Comparison of ENCODE assay signal across 8 mouse cellular contexts in genomic region chr17:27825539-27825938, GRCm38 (mm10). TPM values are rescaled to one million over a fixed set of nuclear protein-coding genes. Genes with fewer than 3 reads are reported as not detected.
A peak's percentile ranks its signal among the peaks of the same experiment; 100 is the strongest.
DNase-seq lines count a peak whose midpoint lies in the region; ATAC-seq and TF ChIP-seq lines count a peak whose summit lies in the region.

No protein-coding gene starts in this region.

- no peaks in the 10 kb centered on the region for H3K79me2 ChIP-seq in liver, adult 2 months (ENCODE audit: control insufficient read depth, insufficient read depth, low read length)

- peaks cover 14% of the 10 kb centered on the region for H3K4me1 ChIP-seq in liver, adult 2 months (ENCODE audit: control insufficient read depth, insufficient read depth, low read length)
- H3K4me1 ChIP-seq in E14TG2a.4 (replicated peaks; ENCODE audit: low read depth, low read length) = peaks cover 72% of the 10 kb centered on the region
- H3K4me1 ChIP-seq in liver, postnatal 0 days (ENCODE audit: insufficient read depth) = peaks cover 37% of the 10 kb centered on the region

- peak overlapping the region; percentile 59 for H3K27ac ChIP-seq in liver, adult 2 months (replicated peaks; ENCODE audit: insufficient read depth, low read depth, low read length)
- H3K27ac ChIP-seq in liver, postnatal 0 days (ENCODE audit: low read depth) = peak overlapping the region; percentile 84
- no peak overlapping the region for H3K27ac ChIP-seq in layer of hippocampus, adult 2 months

- TF ChIP-seq EP300 in liver, postnatal 0 days (IDR thresholded peaks at IDR 0.05; ENCODE audit: low read depth) = no peak

- no peaks in the 10 kb centered on the region for H3K27me3 ChIP-seq in liver, adult 2 months (ENCODE audit: control insufficient read depth, insufficient read depth, low read length)
- no peaks in the 10 kb centered on the region for H3K27me3 ChIP-seq in E14TG2a.4 (ENCODE audit: insufficient read depth, low read length)
- no peaks in the 10 kb centered on the region for H3K27me3 ChIP-seq in liver, postnatal 0 days (ENCODE audit: insufficient read depth, low read length)

- TF ChIP-seq POLR2A in liver, adult 2 months (IDR thresholded peaks at IDR 0.05; ENCODE audit: extremely low read depth, insufficient read depth, low read length) = no peak

- H3K9me3 ChIP-seq in E14TG2a.4 (ENCODE audit: low read length) = no peaks in the 10 kb centered on the region
- no peaks in the 10 kb centered on the region for H3K9me3 ChIP-seq in liver, postnatal 0 days (ENCODE audit: low read length)

- DNase-seq in liver, adult 2 months (ENCODE audit: extremely low read depth, low read depth, low spot score) = no peak
- no peak for DNase-seq in liver
- peak; percentile 28 for DNase-seq in c-Kit-positive CD71-positive TER-119-positive erythroid progenitor cells, embryonic 14.5 days (ENCODE audit: low spot score)
- DNase-seq in liver, postnatal 0 days = no peak
- DNase-seq in layer of hippocampus, adult 2 months (ENCODE audit: low spot score in 2 of 2) = no peak
- DNase-seq in urinary bladder, adult 2 months (ENCODE audit: low spot score) = no peak

- H3K9ac ChIP-seq in liver, adult 2 months (ENCODE audit: low read depth, low read length) = no peak overlapping the region
- 0 out of 2 replicates have a peak overlapping the region, but pooled peaks have one; percentile 28 for H3K9ac ChIP-seq in liver, postnatal 0 days (replicated peaks)

- ATAC-seq in liver, postnatal 0 days = no peak
- no peak for ATAC-seq in frontal cortex, adult (ENCODE audit: low TSS enrichment)

- no peak for TF ChIP-seq CTCF in liver, adult 2 months (IDR thresholded peaks at IDR 0.05; ENCODE audit: low read depth, low read length)
- no peak for TF ChIP-seq CTCF in E14TG2a.4 (conservative IDR thresholded peaks at IDR 0.05; ENCODE audit: low read length)
- no peak for TF ChIP-seq CTCF in liver, postnatal 0 days (IDR thresholded peaks at IDR 0.05; ENCODE audit: low read depth)
- no peak for TF ChIP-seq CTCF in layer of hippocampus, adult 2 months (conservative IDR thresholded peaks at IDR 0.05)

- 53% methylated on average over 3 of the region's 3 CpGs for WGBS in liver, adult 2 months
- 8% methylated on average over 3 of the region's 3 CpGs for WGBS in liver, postnatal 0 days (ENCODE audit: insufficient replicate concordance)

- no peak overlapping the region for H3K4me3 ChIP-seq in liver, adult 2 months (ENCODE audit: insufficient read depth, low read depth, low read length)
- peak overlapping the region; percentile 68 for H3K4me3 ChIP-seq in E14TG2a.4 (replicated peaks; ENCODE audit: low read length)
- H3K4me3 ChIP-seq in liver, postnatal 0 days (ENCODE audit: low read depth, low read length) = peak overlapping the region; percentile 40
- no peak overlapping the region for H3K4me3 ChIP-seq in layer of hippocampus, adult 2 months

- peak overlapping the region; percentile 63 for H3K4me2 ChIP-seq in liver, postnatal 0 days (ENCODE audit: low read depth, low read length)

- H3K36me3 ChIP-seq in liver, adult 2 months (ENCODE audit: control insufficient read depth, insufficient read depth, low read length) = no peaks in the 10 kb centered on the region
- no peaks in the 10 kb centered on the region for H3K36me3 ChIP-seq in E14TG2a.4 (ENCODE audit: insufficient read depth, low read length)
- H3K36me3 ChIP-seq in liver, postnatal 0 days (replicated peaks; ENCODE audit: insufficient read depth, low read length) = no peaks in the 10 kb centered on the region

RNA-seq across cellular contexts. Expression of gene D17Wsu92e, which starts 5.1 kb away (rescaled TPM):
- total RNA-seq in liver, adult 2 months (2014; rRNA removed) = 93.0 and 117 TPM in 2 replicates
- polyA plus RNA-seq in liver, adult 2 months (2012; rRNA removed) = 159 and 178 TPM in 2 replicates
- polyA plus RNA-seq in liver, postnatal 0 days (2015; fragmentation: Nextera tagmentation; extraction: Ambion mirVana) = 23.8 and 24.7 TPM in 2 replicates
- total RNA-seq in layer of hippocampus, adult 2 months (2021) = 100 to 1,000 TPM; 192 to 197 TPM
- 62.7 and 79.1 TPM in 2 replicates for polyA plus RNA-seq in urinary bladder, adult 2 months (2012; rRNA removed)

RNA-seq across cellular contexts. Expression of gene Snrpc, which starts 12.4 kb away (rescaled TPM):
- total RNA-seq in liver, adult 2 months (2014; rRNA removed) = 24.4 and 27.1 TPM in 2 replicates
- 42.2 and 49.6 TPM in 2 replicates for polyA plus RNA-seq in liver, adult 2 months (2012; rRNA removed)
- 96.2 and 99.0 TPM in 2 replicates for polyA plus RNA-seq in liver, postnatal 0 days (2015; fragmentation: Nextera tagmentation; extraction: Ambion mirVana)
- total RNA-seq in layer of hippocampus, adult 2 months (2021) = 10 to 100 TPM; 46.7 to 51.1 TPM
- 74.7 and 77.3 TPM in 2 replicates for polyA plus RNA-seq in urinary bladder, adult 2 months (2012; rRNA removed)

RNA-seq across cellular contexts. Expression of gene Uhrf1bp1, which starts 30.7 kb away (rescaled TPM):
- 5.0 and 5.5 TPM in 2 replicates for total RNA-seq in liver, adult 2 months (2014; rRNA removed)
- polyA plus RNA-seq in liver, adult 2 months (2012; rRNA removed) = 7.0 and 7.2 TPM in 2 replicates
- 1.6 and 2.2 TPM in 2 replicates for polyA plus RNA-seq in liver, postnatal 0 days (2015; fragmentation: Nextera tagmentation; extraction: Ambion mirVana)
- 10 to 100 TPM; 13.5 to 13.9 TPM for total RNA-seq in layer of hippocampus, adult 2 months (2021)
- polyA plus RNA-seq in urinary bladder, adult 2 months (2012; rRNA removed) = 5.2 and 6.0 TPM in 2 replicates

Comparison
In these comparisons a context has a peak if more than half of its experiments do, and no peak if none do; other contexts are left out.
1. H3K4me3 ChIP-seq: peak in E14TG2a.4 (single experiment) and liver, postnatal 0 days (single experiment); none in liver, adult 2 months (single experiment) and layer of hippocampus, adult 2 months (single experiment).